Mouse (Mus musculus): Measurements from ENCODE around the gene Rasgef1c. TPM values are rescaled to one million over a fixed set of nuclear protein-coding genes. Genes with fewer than 3 reads are reported as not detected.

The Rasgef1c gene
- total RNA-seq, 1 experiment from 2014 or later, result 0.59 TPM

DNA sequence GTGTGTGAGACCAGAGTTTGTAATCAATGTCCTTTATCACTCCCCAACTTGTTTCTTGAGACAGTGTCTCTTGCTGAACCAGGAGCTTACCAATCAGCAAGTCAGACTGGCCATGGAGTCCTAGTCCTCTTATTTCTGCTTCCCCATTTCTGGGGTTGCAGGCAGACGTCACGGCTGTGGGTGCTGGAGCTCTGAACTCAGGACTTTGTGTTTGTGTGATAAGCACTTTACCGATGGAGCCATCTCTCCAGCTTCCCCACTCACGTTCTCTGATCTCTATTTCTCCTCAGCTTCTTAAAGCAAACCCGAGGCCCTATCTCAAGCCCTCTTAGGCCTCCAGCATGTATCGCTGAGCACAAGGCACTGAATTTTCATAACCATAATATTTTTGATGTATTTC is 17.7 kb downstream of the Rasgef1c start:
- 0 out of 2 replicates have a peak, but pooled peaks have one; percentile 25 for ATAC-seq (replicated peaks; ENCODE audit: low read depth, poor library complexity, severe bottlenecking)

DNA sequence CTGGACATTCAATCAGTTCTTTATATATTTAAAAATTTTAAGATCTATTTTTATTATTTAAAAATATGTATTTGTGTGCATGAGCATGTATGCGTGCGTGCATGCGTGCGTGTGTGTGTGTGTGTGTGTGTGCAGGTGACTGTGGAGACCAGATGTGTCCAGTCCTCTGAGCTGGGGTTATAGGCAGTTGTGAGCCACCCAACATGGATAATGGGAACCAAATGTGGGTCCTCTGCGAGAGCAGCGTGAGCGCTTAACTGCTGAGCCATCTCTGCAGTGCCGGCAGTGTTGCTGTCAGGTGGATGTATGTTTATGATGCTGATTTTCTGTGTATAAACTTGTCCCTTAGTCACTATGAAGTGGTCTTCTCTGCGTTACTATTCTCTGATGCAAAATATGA is 21.9 kb downstream of the Rasgef1c start:
- ATAC-seq (replicated peaks; ENCODE audit: low read depth, poor library complexity, severe bottlenecking), result no peak

DNA sequence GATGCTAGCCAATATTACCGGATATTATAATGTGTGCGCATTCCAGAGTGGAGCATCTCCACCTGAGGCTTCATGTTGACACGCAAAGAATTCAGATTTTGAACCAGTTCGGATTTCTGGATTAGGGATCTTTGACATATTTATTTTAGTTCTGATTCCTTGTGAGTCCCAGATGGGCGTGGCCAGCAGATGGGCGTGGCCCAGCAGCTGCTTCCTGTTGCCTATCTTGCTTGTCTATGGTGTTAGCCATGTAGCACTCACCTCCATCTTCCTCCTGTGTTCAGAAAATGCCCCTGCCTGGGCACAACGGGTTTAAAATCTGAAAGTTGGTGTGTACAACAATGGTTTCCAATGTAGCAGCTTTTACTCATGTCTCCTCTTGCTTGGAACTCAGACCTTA is 24.5 kb downstream of the Rasgef1c start:
- ATAC-seq (replicated peaks; ENCODE audit: low read depth, poor library complexity, severe bottlenecking), result 0 out of 2 replicates have a peak, but pooled peaks have one; percentile 45

DNA sequence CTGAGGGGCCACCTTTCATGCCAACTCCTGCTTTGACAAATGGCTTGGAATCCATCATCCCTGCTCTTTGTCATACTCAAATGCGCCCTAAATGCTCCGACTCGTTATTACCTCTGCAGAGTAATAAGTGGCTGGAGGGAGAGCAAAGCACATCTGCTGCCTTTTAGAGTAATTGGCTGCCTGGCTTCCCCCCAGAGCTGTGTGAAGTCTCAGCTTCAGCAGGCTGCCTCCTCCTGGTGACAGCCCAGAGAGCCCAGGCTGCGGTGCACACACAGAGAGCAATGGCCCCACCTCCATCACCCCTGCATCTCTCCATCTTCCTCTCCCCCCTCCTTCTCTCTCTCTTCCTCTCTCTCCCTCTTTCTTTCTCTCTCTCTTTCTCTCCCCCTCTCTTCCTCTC is 25.5 kb downstream of the Rasgef1c start:
- no peak for ATAC-seq (replicated peaks; ENCODE audit: low read depth, poor library complexity, severe bottlenecking)

DNA sequence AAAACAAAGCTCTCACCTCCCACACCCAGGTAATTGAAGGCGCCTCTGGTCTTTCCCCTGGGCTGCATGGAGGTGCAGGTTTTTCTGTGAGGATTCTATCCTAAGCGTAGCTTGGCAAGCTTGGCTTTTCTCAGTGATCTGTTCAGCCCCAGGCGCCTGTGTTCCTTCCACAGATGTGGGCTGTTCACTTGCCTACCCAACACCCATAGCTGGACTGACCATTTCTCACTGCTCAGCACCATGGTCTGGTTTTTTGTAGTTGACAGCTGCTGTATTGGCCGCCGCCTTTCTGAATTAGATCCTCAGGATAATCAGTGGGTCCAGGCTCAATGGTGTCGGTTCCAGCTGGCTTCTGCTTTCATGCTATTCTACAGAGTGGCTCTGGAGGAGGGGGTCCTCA is 26.0 kb downstream of the Rasgef1c start:
- no peak for ATAC-seq (replicated peaks; ENCODE audit: low read depth, poor library complexity, severe bottlenecking)

DNA sequence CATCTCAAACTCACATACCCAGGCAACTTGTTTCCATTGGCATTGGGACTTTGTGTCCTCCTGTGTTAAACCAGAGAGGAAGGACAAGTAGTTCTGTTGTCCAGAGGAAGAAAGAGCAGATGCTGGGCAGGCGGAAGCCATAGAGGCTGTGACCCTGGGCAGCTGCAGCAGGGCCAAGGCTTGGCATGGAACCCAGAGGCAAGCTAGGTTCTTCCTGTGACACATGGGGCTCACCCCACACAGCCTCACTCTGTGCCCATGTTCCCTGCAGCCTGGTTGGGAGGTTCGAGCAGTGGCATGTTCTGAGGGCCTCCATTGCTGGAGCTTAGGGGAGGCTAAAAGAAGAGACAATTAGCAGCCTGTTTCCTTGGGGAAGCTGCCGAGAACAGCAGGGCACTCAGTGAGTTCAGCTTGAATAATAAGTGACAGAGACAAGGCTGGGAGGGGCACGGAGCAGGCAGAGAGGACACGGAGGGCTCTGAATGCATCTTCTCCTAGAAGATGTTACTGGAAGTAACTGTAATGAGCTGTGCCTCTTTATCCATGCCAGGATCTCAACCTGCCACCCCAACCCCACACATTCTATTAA is 29.5 kb downstream of the Rasgef1c start:
- no peak for ATAC-seq (replicated peaks; ENCODE audit: low read depth, poor library complexity, severe bottlenecking)

DNA sequence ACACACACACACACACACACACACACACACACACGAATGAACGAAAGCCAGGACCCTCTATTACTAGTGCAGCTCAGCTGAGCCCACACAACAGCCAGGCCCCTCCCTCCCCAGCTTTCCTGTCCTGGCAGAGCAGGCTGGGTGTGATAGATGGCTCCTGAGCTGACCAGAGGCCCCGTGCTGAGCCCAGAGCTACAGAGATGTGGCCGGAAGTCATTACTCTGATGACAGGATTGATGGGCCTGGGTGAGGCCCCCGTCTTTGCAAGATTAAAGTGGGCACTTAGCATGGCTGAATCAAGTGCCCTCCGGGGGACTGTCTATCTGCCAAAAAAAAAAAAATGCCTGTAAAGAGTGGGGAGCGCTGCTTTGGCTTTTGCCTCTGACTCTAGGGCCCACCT is 30.2 kb downstream of the Rasgef1c start:
- peak; percentile 73 for ATAC-seq (replicated peaks; ENCODE audit: low read depth, poor library complexity, severe bottlenecking)

DNA sequence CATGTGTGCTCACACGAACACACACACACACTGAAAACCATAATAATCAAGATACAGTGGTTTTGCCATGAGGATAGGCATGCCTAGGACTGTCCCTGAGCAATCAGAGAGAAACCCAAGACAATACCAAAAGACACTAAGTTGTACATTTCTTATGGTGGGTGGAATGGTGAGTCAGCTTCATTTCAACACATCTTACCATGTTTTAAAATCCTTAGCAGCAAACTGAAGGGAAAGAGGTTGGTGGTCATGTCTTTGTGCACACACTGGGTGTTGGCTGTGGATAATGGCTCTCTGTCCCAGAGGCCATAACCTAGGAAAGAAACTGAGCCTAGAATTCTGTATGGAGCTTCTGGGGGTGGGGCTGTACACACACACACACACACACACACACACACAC is 32.2 kb downstream of the Rasgef1c start:
- no peak for ATAC-seq (replicated peaks; ENCODE audit: low read depth, poor library complexity, severe bottlenecking)

DNA sequence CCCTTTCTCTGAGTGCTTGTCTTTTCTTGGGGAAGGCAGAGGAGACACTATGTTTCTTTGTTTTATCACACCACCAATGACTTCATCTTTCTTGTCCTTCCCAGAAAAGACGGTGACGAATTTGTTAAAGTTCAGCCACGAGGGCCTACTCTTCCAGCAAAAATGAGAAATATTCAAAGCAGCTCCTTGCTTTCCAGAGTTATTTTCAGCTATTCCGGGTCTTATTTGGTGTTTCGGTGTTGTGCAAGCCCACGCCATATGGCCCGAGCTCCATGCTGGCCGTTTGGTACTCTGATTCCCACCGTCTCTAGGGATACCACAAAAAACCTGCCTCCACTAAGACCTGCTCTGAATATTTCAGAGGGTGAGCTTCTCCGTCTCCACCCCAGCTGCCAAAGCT is 32.7 kb downstream of the Rasgef1c start:
- no peak for ATAC-seq (replicated peaks; ENCODE audit: low read depth, poor library complexity, severe bottlenecking)

DNA sequence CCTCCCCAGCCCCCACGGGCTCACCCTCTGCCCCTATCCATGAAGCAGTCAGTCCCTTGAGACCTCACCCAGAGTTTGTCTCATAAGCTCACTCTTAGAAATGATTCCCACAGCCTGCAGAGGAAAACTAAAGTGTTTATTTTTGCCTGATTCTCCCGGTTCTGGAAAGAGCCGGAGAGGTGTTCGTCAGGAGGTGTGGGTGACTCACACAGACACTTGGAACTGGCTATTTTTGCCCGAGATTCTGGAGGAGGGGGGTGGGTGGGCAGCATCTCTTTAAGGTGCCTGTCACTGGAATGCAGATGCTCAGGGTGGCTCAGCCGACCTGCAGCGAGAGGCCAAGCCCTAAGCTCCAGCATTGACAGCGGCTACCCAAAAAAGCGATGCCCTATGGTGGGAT is 34.8 kb downstream of the Rasgef1c start:
- ATAC-seq (replicated peaks; ENCODE audit: low read depth, poor library complexity, severe bottlenecking), result no peak

DNA sequence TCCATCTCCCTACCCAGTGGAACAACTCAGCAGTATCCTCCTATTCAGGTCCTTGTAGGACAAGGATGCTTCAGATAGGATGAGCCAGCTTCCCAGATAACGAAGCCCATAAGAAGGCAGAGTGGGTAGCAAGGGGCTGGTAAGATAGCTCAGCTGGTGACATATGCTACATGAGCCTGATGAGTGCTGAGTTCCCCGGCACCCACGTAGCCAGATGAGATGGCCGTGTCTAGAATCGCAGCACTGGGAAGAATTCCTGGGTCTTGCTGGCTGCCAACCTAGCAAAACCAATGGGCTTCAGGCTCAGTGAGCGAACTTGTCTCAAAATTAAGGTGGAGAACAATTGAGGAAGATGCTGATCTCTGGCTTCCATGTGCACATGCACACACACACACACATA is 36.1 kb downstream of the Rasgef1c start:
- no peak for ATAC-seq (replicated peaks; ENCODE audit: low read depth, poor library complexity, severe bottlenecking)

DNA sequence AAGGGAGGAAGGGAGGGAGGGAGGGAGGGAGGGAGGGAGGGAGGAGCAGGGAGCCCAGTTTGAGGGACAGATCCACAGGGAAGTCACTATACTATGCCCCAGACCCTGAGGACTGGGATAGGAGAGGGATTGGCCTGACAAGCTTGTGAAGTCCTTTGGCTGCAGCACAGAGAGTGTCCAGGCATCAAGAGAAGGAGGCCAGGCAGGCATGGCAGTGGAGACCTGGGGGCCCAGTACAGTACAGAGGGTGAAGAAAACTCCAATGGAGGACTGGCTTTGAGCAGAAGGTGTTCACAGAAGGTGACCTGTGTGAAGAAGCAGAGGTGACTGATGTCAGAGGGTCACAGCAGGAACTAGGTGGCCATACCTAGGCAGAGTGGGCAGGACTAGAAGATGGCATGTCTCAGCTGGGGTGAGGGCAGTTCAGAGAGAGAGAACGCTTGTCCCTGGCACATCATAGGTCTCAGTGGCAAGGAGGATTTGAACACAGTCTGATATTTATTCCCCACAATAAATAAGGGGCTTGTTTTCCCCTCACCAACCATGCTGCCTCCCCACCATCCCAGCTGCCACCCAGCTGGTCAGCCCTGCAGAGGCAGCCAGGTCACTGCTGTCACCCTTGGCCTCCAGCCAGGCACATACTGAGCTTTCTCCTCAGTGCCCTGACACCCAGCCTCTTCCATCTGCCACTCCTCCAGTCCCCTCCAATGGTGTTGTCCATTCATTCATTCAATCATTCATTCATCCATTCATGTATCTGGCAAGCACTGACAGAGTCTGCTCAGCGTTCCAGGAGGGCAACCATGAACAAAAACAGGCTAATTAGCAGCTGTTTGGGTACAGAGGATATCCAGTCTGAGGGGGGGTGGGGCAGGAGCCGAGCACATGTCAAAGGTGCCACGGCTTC is 36.9 kb downstream of the Rasgef1c start:
- no peak for ATAC-seq (replicated peaks; ENCODE audit: low read depth, poor library complexity, severe bottlenecking)

DNA sequence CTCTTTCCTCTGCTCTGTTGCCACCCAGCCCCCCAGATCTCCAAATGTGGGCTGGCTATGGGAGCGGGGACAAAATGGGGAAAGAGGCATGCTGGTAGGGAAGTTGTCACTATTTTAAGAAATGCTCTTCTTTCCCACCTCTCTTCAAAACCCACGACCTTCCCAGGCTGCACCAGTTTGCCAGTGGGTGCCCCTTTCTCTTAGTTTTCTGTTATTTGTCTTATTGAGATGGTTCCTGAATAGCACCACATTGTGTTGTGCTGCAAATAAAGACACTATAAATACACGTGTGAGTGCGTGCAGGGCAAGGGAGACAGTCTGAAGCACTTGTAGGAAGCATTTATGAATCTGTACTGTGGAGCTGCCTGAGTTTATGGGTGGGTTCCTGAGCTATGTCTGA is 41.2 kb downstream of the Rasgef1c start:
- no peak for ATAC-seq (replicated peaks; ENCODE audit: low read depth, poor library complexity, severe bottlenecking)

DNA sequence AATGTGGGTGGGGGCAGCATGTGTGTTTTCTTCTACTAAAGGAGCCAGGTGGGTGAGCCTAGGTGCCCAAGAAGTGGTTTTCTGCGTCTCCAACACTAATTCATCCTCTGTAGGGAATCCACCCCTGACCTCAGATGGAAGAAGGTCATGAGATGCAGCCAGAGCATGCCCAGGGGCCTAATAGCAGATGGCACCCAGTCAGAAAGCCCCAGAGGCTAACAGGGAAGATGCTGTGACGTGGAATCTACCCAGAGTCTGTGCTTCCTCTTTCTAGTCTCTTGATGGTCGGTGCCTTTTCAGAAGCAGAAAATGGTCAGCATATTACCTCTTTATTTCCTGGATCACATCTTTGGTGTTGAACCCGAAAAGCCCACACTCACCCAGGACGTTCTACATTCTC is 42.3 kb downstream of the Rasgef1c start:
- ATAC-seq (replicated peaks; ENCODE audit: low read depth, poor library complexity, severe bottlenecking), result no peak

DNA sequence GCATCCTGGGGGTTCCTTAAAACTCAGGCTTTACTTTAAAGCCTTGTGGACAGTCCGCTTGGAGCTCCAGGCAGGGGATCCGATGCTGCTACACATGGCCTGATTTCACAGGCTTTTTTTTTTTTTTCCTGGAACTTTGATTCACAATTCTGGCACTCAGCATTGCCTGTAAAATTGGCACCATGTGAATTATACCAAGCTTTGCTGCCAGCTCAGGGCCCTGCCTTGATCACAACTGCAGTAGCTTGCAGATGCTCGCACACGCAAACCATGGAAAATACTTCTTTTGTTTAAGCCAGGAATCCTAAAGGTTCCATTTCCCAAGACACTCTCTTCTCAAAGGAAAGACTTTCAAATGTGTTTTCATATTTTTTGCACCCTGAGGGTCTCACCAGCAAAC is 44.1 kb downstream of the Rasgef1c start:
- ATAC-seq (replicated peaks; ENCODE audit: low read depth, poor library complexity, severe bottlenecking), result no peak

DNA sequence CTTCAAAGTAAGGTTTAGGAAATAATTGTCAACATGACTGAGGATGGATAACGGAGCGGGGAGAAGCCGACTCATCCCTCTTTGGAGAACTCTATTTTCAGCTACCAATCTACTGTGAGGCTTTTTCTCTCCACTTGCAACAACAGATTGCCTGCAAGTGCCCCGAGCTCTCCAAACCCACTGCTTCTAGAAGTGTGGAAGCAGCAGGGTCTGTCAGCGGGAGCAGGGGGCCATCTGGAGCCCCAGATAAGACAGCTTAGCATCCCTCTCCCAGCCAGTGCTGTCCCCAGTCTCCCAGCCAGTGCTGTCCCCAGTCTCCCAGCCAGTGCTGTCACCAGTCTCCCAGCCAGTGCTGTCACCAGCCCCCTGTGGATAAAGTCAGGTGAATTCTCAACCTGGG is 48.2 kb downstream of the Rasgef1c start:
- ATAC-seq (replicated peaks; ENCODE audit: low read depth, poor library complexity, severe bottlenecking), result no peak

DNA sequence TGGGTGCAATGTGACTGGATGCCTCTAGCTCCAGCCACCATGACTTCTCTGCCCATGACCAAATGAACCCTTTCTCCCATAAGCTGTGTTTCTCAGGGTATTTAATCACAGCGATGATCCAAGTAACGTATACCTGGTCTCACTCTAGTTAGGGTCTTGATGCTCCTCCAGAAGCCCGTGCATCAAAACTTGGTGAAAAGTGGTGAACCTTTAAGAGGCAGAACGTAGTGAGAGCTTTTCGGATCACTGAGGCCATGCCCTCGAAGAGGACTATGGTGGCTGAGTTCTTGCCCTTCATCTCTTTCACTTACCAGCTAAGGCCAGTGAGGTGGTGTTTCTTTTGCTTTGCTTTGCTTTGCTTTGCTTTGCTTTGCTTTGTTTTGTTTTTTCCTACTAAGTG is 52.0 kb downstream of the Rasgef1c start:
- ATAC-seq (replicated peaks; ENCODE audit: low read depth, poor library complexity, severe bottlenecking), result no peak

DNA sequence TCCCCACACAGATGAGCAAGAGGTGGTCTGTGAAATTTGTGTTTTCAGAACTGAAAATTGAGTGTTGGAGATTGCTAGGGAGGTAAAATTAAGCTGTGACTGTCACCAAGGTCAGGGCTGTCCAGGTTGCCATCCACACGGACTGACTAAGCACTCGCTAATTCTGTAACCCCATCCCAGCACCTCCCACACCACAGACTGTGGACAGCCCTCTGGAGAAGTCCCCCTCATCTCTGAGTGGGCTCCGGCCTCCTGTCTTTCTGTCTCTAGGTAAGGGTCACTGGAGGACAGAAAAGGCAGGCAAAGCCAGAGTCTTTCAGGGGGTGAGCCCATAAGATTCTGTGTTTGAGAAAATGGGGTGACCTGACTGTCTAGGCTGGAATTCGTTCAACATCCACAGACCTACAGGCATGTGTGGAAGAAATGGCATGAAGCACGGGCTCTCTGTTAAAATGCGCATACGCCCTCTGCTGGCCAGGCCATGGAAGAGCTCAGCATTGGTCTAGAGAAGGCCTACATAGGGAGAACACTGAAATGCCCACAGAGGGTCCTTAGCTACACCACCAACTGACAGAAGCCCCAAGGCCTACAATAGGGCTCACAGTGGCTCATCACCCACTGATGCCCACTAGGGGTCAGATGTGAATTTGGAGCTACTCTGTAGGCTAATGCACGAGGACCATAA is 54.1 kb downstream of the Rasgef1c start:
- ATAC-seq (replicated peaks; ENCODE audit: low read depth, poor library complexity, severe bottlenecking), result peak; percentile 90

DNA sequence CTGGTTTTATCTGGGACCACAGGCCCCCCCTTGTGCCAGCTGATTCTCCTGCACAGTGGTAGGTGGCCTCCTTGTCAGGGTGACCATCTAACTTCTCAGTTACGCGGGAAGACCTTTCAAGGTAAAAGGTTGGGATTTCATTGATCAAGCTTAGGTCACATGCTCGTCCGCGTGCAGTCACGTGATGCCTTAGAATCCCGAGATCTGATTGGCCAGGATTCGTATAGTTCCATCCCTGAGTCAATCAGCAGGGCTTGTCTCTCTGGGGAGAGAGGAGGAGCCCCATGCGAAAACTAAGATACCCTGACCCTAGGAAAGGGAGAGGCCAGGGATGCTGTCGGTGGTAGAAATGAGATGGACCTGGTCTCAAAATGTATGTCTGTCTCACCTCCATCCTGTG is 56.4 kb downstream of the Rasgef1c start:
- ATAC-seq (replicated peaks; ENCODE audit: low read depth, poor library complexity, severe bottlenecking), result no peak

DNA sequence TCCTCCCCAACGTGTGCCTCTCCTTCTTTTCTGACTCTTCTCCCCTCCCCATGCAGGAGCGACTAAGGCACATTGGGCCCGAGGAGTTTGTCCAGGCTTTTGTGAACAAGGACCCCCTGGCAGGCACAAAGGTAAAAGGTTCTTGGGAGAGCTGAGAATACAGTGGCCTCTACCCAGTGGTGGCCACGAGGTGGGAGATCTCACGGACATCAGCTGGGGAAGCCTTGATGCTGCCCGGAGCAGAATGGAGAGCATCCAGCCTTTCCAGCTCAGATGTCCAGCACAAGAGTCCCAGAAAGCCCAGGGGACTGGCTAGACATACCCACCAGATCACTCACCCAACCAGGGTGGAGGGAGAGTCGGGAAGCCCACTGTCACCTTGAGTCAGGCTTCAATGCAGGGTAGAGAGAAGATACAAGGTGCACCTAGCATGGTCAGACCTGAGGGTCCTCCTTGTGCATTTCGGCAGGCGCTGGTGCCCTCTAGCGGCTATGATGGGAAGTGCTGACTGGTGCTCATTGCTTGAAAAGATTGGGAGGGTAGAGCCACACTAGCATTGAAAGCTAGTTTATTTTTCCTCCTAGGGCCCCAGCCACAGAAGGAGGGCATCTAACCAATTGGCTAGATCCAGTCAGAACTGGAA is 59.6 kb downstream of the Rasgef1c start:
- ATAC-seq (replicated peaks; ENCODE audit: low read depth, poor library complexity, severe bottlenecking), result peak; percentile 81

DNA sequence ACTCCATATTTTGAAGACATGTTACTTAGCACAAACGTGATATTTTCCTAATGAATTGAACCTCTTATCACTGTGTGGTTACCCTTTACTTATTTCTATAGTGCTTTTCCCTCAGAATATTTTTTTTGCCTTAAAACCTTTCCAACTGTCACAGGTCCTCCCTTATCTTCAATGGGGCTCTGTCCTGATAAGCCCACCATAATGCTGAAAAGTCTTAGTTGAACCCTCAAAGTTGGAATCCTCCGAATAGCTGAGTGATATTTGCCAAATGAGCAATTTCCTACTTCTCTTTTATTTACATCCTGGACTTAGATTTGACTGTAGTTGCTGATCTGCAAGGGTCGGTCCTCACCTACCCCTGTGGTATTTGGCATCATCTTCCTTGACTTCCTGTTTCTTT is 63.7 kb downstream of the Rasgef1c start:
- ATAC-seq (replicated peaks; ENCODE audit: low read depth, poor library complexity, severe bottlenecking), result no peak
